Mouse (Mus musculus) stomach, embryonic 16.5 days (tissue): ENCODE data around the gene Nr1h4. TPM values are rescaled to one million over a fixed set of nuclear protein-coding genes. Genes with fewer than 3 reads are reported as not detected.

Experiments
- ATAC-seq: fragments of 200-750 bp; cut with Nextera tagmentation; 2 replicates; pipeline ENCODE4 v1.8.0; 2017; ENCODE audit warnings: moderate number of reproducible peaks, moderate TSS enrichment; ENCODE audit not compliant: insufficient read depth, low FRiP score
- H3K27ac ChIP-seq: fragments of 300-500 bp; sonication (generic); 2 replicates; pipeline ENCODE4 v1.5.1; 2014; ENCODE audit warnings: low read length
- H3K27me3 ChIP-seq: fragments of 300-500 bp; sonication (generic); 2 replicates; pipeline ENCODE4 v1.6.1; 2014; ENCODE audit warnings: low read length, control low read depth, mixed read lengths; ENCODE audit not compliant: control insufficient read depth, insufficient read depth
- H3K36me3 ChIP-seq: fragments of 300-500 bp; sonication (generic); 2 replicates; pipeline ENCODE4 v1.6.1; 2014; ENCODE audit warnings: low read length; ENCODE audit not compliant: control insufficient read depth, insufficient read depth
- H3K4me1 ChIP-seq: fragments of 300-500 bp; sonication (generic); 2 replicates; pipeline ENCODE4 v1.6.1; 2014; ENCODE audit warnings: low read length, control low read depth, mixed read lengths; ENCODE audit not compliant: control insufficient read depth, insufficient read depth
- H3K4me2 ChIP-seq: fragments of 300-500 bp; sonication (generic); 2 replicates; pipeline ENCODE4 v1.6.1; 2014; ENCODE audit warnings: low read depth, low read length, mixed read lengths
- H3K4me3 ChIP-seq: fragments of 300-500 bp; sonication (generic); replicated peaks from 2 replicates; pipeline ENCODE4 v1.5.1; 2014; ENCODE audit warnings: mild to moderate bottlenecking, low read length
- H3K9ac ChIP-seq: fragments of 300-500 bp; sonication (generic); 2 replicates; pipeline ENCODE4 v1.6.1; 2014; ENCODE audit warnings: low read length
- H3K9me3 ChIP-seq: fragments of 300-500 bp; sonication (generic); replicated peaks from 2 replicates; pipeline ENCODE4 v1.6.1; 2016; ENCODE audit warnings: low read length, control low read depth; ENCODE audit not compliant: control insufficient read depth
- WGBS: fragments of 180-500 bp; shearing (Covaris S2); extraction: QIAGEN DNeasy Blood & Tissue Kit; methylation state at CpG from one replicate; pipeline ENCODE4 v1.1.7; 2014; 5-methylcytosine and 5-hydroxymethylcytosine counted together
- polyA plus RNA-seq: library from polyadenylated mRNA; unstranded; fragments of >200 nt; fragmentation: Nextera tagmentation; extraction: Ambion mirVana; gene quantifications from 2 replicates; pipeline ENCODE4 v1.2.1, GENCODE M21; 2015

The Nr1h4 gene
- polyA plus RNA-seq, 1 experiment from 2014 or later = 8.6 TPM

DNA sequence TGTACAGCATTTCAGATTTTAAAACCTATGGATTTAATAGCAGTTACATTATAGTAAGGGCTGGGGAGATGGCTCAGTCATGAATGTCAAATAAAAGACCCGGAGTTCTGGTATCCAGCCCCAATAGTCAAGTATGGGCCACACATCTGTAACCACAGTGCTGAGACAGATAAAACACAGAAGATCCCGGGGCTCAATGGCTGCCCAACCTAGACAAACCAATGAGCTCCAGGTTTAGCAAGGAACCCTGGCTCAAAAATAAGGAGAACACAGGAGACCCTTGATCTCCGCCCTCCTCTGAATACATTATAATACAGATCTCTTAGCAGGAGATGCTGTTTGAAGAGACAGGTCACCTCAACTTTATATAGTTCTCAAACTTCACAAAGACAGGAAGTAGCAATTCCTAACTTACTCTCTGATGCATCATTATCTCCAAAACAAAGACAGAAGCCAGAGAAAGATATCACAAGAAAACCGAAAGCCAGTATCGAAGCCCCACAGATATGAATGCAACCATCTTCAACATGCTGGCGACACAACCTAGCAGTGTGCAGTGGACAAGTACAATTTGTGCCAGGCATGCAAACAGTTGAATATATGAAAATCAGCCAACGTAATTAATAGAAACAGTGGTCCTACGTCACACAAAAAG, 110.8 kb downstream of the Nr1h4 start:
- H3K36me3 ChIP-seq = no peaks in the 10 kb centered on the region
- no peak overlapping the region for H3K9ac ChIP-seq
- ATAC-seq = no peak
- no peaks in the 10 kb centered on the region for H3K9me3 ChIP-seq
- H3K27me3 ChIP-seq = no peaks in the 10 kb centered on the region
- no peak overlapping the region for H3K27ac ChIP-seq
- H3K4me3 ChIP-seq = no peak overlapping the region
- H3K4me2 ChIP-seq = no peak overlapping the region
- 89% methylated on average over 8 of the region's 8 CpGs for WGBS
- no peaks in the 10 kb centered on the region for H3K4me1 ChIP-seq

DNA sequence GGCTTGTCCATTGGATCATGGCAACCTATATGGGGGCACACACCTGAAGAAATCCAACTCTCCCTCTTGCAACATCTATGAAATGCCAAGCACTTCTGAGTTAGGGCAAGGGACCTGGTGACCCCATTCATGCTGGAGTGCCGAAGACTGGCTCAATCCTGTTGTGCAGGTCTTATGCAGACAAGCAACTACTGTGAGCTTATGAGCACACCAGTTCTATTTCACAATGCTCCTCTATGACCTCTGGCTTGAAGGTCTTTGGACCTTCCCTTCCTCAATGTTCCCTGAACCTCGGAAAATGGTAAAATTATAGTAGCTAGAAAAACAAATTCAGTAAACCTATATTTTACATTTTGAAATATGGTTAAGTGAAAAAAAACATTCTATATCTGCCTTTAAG, 115.4 kb downstream of the Nr1h4 start:
- WGBS = 93% methylated on average over 2 of the region's 2 CpGs
- Histone ChIP-seq H3K4me3 (no peak overlapping the region), H3K4me2 (no peak overlapping the region), H3K27me3 (no peaks in the 10 kb centered on the region), H3K4me1 (no peaks in the 10 kb centered on the region), H3K9me3 (no peaks in the 10 kb centered on the region), H3K27ac (no peak overlapping the region), H3K36me3 (peaks cover 20% of the 10 kb centered on the region), H3K9ac (no peak overlapping the region)
- no peak for ATAC-seq

DNA sequence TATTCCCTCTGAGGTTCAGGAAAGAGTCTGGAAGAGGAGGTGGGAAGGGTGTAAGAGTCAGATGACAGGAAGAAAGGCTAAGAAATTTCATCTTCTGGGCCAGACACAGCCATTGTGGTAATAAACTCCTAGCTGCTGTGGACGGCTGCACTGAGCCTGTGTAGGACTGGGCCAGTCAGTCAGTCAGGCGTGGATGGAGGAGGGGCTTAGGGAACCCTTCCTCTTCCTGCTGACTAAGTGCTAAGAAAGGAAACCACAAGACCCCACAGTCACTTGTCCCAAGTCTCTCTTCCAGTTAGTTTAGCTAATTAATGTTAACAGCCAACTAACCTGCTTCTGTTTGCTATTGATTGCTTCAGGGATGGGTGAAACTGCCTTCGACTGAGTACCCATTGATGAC, 117.9 kb downstream of the Nr1h4 start:
- no peak overlapping the region for H3K4me3 ChIP-seq
- H3K9ac ChIP-seq = no peak overlapping the region
- no peaks in the 10 kb centered on the region for H3K4me1 ChIP-seq
- H3K36me3 ChIP-seq = peaks cover 22% of the 10 kb centered on the region
- H3K27ac ChIP-seq = no peak overlapping the region
- H3K27me3 ChIP-seq = no peaks in the 10 kb centered on the region
- 80% methylated on average over 3 of the region's 3 CpGs for WGBS
- ATAC-seq = no peak
- H3K4me2 ChIP-seq = no peak overlapping the region
- H3K9me3 ChIP-seq = no peaks in the 10 kb centered on the region

DNA sequence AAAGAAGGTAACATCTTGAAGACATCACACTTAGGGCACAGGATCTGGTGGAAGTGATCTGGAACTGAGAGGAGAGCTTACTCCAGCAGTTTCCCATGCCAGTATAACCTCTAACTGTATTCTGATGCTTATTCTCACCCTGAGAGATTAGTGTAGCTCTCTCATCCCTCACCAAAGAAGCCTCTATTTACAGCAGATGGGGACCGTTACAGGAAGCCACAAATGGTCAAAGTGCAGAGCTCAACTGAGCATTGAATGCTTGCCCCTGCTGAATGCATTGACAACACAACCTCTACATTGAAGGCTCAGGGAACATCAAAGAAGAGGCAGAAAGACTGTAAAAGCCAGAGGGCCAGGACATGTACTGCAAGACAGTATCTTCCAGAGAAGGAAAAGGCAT, 125.8 kb downstream of the Nr1h4 start:
- Histone ChIP-seq H3K4me2 (no peak overlapping the region), H3K4me3 (no peak overlapping the region), H3K36me3 (peaks cover 1% of the 10 kb centered on the region; the same call in 1 of the 2 replicates), H3K27ac (no peak overlapping the region), H3K27me3 (no peaks in the 10 kb centered on the region), H3K9ac (no peak overlapping the region), H3K4me1 (no peaks in the 10 kb centered on the region), H3K9me3 (no peaks in the 10 kb centered on the region)
- ATAC-seq = no peak
- 41% methylated on average over 1 of the region's 1 CpGs for WGBS

DNA sequence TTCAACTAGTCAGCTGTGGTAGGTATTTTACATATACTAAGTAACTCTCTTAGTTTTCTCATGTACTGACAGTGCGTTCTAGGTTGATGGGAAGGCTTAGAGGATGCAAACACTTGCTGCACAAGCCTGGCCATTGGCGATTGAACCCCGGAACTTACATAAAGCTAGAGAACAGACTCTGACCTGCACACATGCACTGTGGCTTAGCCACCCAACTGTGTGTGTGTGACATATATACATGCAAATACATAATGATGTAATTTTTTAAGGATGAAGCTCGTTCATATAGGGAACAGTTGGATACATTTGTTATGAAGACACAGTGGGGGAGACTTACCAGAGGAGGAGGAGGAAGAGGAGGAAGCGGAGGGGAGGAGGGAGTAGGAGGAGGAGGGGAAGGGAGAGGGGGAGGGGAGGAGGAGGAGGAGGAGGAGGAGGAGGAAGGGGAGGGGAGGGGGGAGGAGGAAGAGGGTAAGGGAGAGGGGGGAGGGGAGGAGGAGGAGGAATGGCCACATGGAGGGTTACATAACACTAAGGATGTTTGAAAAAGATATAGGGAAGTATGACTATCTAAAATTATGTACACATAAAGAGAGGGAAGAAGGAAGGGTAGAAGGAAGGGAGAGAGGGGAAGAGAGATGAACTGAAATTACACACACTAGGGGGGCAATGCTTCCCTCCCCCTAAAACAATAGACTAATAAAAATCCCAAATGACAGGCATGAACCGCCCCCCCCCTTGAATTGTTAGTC, 126.5 kb downstream of the Nr1h4 start:
- Histone ChIP-seq H3K36me3 (no peaks in the 10 kb centered on the region), H3K9ac (no peak overlapping the region), H3K4me3 (no peak overlapping the region), H3K27ac (no peak overlapping the region), H3K9me3 (no peaks in the 10 kb centered on the region), H3K4me1 (no peaks in the 10 kb centered on the region), H3K27me3 (no peaks in the 10 kb centered on the region), H3K4me2 (no peak overlapping the region)
- WGBS = 77% methylated on average over 5 of the region's 6 CpGs
- no peak for ATAC-seq

DNA sequence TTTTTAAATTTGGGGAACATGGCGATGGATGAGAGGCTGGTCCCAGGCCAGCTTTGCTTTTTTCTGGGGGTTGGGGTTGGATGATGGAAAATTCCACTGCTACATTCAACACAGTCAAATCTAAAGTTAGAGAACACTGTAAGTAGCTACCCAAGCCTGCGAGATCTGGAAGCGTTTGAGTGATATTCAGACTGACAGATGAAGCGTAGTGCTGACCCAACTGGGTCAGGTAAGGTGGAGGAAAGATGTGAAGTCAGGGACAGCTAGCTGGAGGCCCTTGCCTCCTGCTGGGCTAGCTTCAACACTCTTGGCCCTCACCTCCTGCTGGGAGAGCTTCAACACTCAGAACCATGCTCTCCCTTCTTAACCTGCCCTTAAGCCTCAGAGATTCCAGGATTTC, 128.4 kb downstream of the Nr1h4 start:
- Histone ChIP-seq H3K36me3 (no peaks in the 10 kb centered on the region), H3K4me1 (no peaks in the 10 kb centered on the region), H3K9ac (no peak overlapping the region), H3K27ac (no peak overlapping the region), H3K9me3 (no peaks in the 10 kb centered on the region), H3K4me2 (no peak overlapping the region), H3K4me3 (no peak overlapping the region), H3K27me3 (no peaks in the 10 kb centered on the region)
- WGBS = 79% methylated on average over 4 of the region's 4 CpGs
- ATAC-seq = no peak

Other genes starting within 250 kb of the Nr1h4 start
- gene Ano4, start 188.8 kb downstream of the Nr1h4 start, polyA plus RNA-seq = 0.90 and 0.96 TPM in 2 replicates
- gene Gas2l3, start 89.6 kb downstream of the Nr1h4 start, polyA plus RNA-seq = 12.7 and 15.9 TPM in 2 replicates
- gene Slc17a8, start 87.7 kb upstream of the Nr1h4 start, polyA plus RNA-seq = 0.03 TPM in 1 of 2 replicates, not detected in the other
- gene Scyl2, start 152.7 kb upstream of the Nr1h4 start, polyA plus RNA-seq = 6.2 and 7.7 TPM in 2 replicates
- 19.2 and 30.3 TPM in 2 replicates for gene Actr6, start 198.7 kb upstream of the Nr1h4 start, polyA plus RNA-seq
- gene Uhrf1bp1l, start 211.4 kb upstream of the Nr1h4 start, polyA plus RNA-seq = 21.8 and 22.5 TPM in 2 replicates